Mouse (Mus musculus) limb, embryonic 15.5 days (tissue): Measurements from ENCODE around the gene Emc7. TPM values are rescaled to one million over a fixed set of nuclear protein-coding genes. Genes with fewer than 3 reads are reported as not detected.
"Not testable (repeated sequence)": the region's sequence is repeated elsewhere in the genome, so short reads cannot be mapped to it uniquely, and the experiment has no call there.

Experiments used
- ATAC-seq: fragments of 200-750 bp; cut with Nextera tagmentation; 2 replicates; pipeline ENCODE4 v1.8.0; 2017; ENCODE audit warnings: low read depth, moderate TSS enrichment; ENCODE audit not compliant: insufficient number of reproducible peaks, low FRiP score, low TSS enrichment
- H3K27ac ChIP-seq: fragments of 300-500 bp; sonication (generic); 2 replicates; pipeline ENCODE4 v1.5.1; 2015; ENCODE audit warnings: moderate library complexity, mild to moderate bottlenecking, inconsistent platforms
- H3K27me3 ChIP-seq: fragments of 300-500 bp; sonication (generic); 2 replicates; pipeline ENCODE4 v1.6.1; 2015; ENCODE audit warnings: inconsistent platforms
- H3K36me3 ChIP-seq: fragments of 300-500 bp; sonication (generic); 2 replicates; pipeline ENCODE4 v1.6.1; 2015; ENCODE audit warnings: inconsistent platforms
- H3K4me1 ChIP-seq: fragments of 300-500 bp; sonication (generic); 2 replicates; pipeline ENCODE4 v1.6.1; 2015; ENCODE audit warnings: inconsistent platforms
- H3K4me2 ChIP-seq: fragments of 300-500 bp; sonication (generic); 2 replicates; pipeline ENCODE4 v1.6.1; 2015; ENCODE audit warnings: mild to moderate bottlenecking, inconsistent platforms
- H3K4me3 ChIP-seq: fragments of 300-500 bp; sonication (generic); 2 replicates; pipeline ENCODE4 v1.5.1; 2015; ENCODE audit warnings: mild to moderate bottlenecking, inconsistent platforms
- H3K9ac ChIP-seq: fragments of 300-500 bp; sonication (generic); 2 replicates; pipeline ENCODE4 v1.6.1; 2015; ENCODE audit warnings: inconsistent platforms
- H3K9me3 ChIP-seq: fragments of 300-500 bp; sonication (generic); 2 replicates; pipeline ENCODE4 v1.6.1; 2016; ENCODE audit warnings: inconsistent platforms
- WGBS: fragments of 180-500 bp; shearing (Covaris S2); methylation state at CpG from one replicate; pipeline ENCODE4 v1.1.7; 2015; 5-methylcytosine and 5-hydroxymethylcytosine counted together
- polyA plus RNA-seq: library from polyadenylated mRNA; unstranded; fragments of >200 nt; fragmentation: Nextera tagmentation; extraction: Ambion mirVana; gene quantifications from 2 replicates; pipeline ENCODE4 v1.2.1, GENCODE M21; 2015

Gene Emc7
- 20.0 and 20.8 TPM in 2 replicates for polyA plus RNA-seq

DNA sequence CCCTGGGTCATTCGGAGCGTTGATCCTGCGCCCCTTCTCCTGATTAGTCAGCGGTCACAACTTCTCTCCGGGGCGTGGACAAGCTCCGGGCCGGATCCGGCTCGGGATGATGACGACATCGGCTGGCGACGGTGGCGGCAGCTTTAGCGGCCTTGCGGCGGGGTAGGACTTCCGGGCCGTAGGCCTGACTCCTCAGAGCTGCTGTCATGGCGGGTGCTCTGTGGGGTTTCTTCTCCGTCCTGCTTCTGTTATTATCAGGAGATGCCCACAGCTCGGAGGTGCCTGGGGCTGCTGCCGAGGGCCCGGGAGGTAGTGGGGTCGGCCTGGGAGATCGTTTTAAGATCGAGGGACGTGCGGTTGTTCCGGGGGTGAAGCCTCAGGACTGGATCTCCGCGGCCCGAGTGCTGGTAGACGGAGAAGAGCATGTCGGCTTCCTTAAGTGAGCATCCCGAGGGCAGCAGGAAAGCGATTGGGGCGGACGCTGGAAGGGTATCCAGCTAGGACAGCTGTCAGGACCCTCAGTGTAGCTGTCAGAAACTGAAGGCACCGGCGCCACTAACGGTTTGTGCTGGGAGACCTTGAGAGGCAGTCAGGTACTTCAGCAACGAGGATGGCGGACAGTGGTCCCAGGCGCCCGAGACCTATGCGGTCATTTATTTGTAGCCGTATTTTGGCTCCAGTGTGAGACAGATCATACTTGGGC is at the start of gene Emc7:
TSS of gene Emc7 (plus strand) at position 136 of the 703 bp plus-strand sequence.
- Histone ChIP-seq H3K27me3 (no peaks in the 10 kb centered on the region), H3K4me3 (peak within 1 kb of the TSS; percentile 73), H3K36me3 (peaks cover 5% of the 10 kb centered on the region; the same call in 1 of the 2 replicates), H3K9me3 (no peaks in the 10 kb centered on the region), H3K4me1 (peaks cover 3% of the 10 kb centered on the region; the same call in 1 of the 2 replicates), H3K9ac (peak within 1 kb of the TSS; percentile 93), H3K4me2 (peak within 1 kb of the TSS; percentile 56), H3K27ac (peak within 1 kb of the TSS; percentile 84)
- under 1% methylated on average over 49 of the region's 49 CpGs for WGBS
- ATAC-seq = peak; percentile 93

- ATAC-seq = no peak
- 66% methylated on average over 3 of the region's 3 CpGs for WGBS
- Histone ChIP-seq H3K27ac (no peak overlapping the region), H3K4me3 (no peak overlapping the region), H3K9ac (no peak overlapping the region), H3K4me2 (no peak overlapping the region), H3K4me1 (no peaks in the 10 kb centered on the region), H3K36me3 (peaks cover 22% of the 10 kb centered on the region), H3K9me3 (no peaks in the 10 kb centered on the region), H3K27me3 (no peaks in the 10 kb centered on the region)
Measured at GRCm38 (mm10) chr2:112407030-112407429, 47.8 kb upstream of the Emc7 start.

- H3K4me3 ChIP-seq = no peak overlapping the region
- H3K27ac ChIP-seq = no peak overlapping the region
- H3K27me3 ChIP-seq = no peaks in the 10 kb centered on the region
- no peaks in the 10 kb centered on the region for H3K36me3 ChIP-seq
- H3K9ac ChIP-seq = no peak overlapping the region
- WGBS = 76% methylated on average over 3 of the region's 3 CpGs
- H3K9me3 ChIP-seq = no peaks in the 10 kb centered on the region
- H3K4me1 ChIP-seq = no peaks in the 10 kb centered on the region
- no peak overlapping the region for H3K4me2 ChIP-seq
- no peak for ATAC-seq
Measured at GRCm38 (mm10) chr2:112425308-112425707, 29.5 kb upstream of the Emc7 start.

DNA sequence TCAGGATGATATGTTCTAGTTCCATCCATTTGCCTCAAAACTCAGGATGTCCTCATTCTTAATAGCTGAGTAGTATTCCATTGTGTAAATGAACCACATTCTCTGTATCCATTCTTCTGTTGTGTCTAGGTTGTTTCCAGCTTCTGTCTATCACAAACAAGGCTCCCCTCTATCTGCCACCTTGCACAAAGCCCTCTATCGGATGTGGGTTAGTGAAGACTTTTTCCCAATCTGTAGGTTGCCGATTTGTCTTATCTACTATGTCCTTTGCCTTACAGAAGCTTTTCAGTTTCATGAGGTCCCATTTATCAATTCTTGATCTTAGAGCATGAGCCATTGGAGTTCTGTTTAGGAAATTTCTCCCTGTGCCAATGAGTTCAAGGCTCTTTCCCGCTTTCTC is 26.3 kb upstream of the Emc7 start:
- not testable (repeated sequence) for H3K27ac ChIP-seq, H3K9ac ChIP-seq, H3K4me3 ChIP-seq, H3K4me2 ChIP-seq, H3K9me3 ChIP-seq, H3K36me3 ChIP-seq, ATAC-seq, H3K27me3 ChIP-seq, H3K4me1 ChIP-seq
- 80% methylated on average over 3 of the region's 3 CpGs for WGBS

- H3K27ac ChIP-seq = no peak overlapping the region
- no peaks in the 10 kb centered on the region for H3K27me3 ChIP-seq
- no peaks in the 10 kb centered on the region for H3K36me3 ChIP-seq
- no peak overlapping the region for H3K4me3 ChIP-seq
- 88% methylated on average over 4 of the region's 4 CpGs for WGBS
- H3K9me3 ChIP-seq = no peaks in the 10 kb centered on the region
- no peak overlapping the region for H3K4me2 ChIP-seq
- ATAC-seq = no peak
- no peak overlapping the region for H3K9ac ChIP-seq
- H3K4me1 ChIP-seq = no peaks in the 10 kb centered on the region
Measured at GRCm38 (mm10) chr2:112429665-112430064, 25.1 kb upstream of the Emc7 start.

GRCm38 (mm10) chr2:112430403-112430802 is 24.4 kb upstream of the Emc7 start:
- Histone ChIP-seq H3K9ac (no peak overlapping the region), H3K4me2 (no peak overlapping the region), H3K4me1 (no peaks in the 10 kb centered on the region), H3K27me3 (no peaks in the 10 kb centered on the region), H3K9me3 (no peaks in the 10 kb centered on the region), H3K36me3 (no peaks in the 10 kb centered on the region), H3K4me3 (no peak overlapping the region), H3K27ac (no peak overlapping the region)
- WGBS = 57% methylated on average over 5 of the region's 5 CpGs
- no peak for ATAC-seq

GRCm38 (mm10) chr2:112432523-112432922 is 22.3 kb upstream of the Emc7 start:
- Histone ChIP-seq H3K9ac (no peak overlapping the region), H3K27ac (no peak overlapping the region), H3K4me1 (no peaks in the 10 kb centered on the region), H3K9me3 (no peaks in the 10 kb centered on the region), H3K27me3 (no peaks in the 10 kb centered on the region), H3K4me3 (no peak overlapping the region), H3K4me2 (no peak overlapping the region), H3K36me3 (no peaks in the 10 kb centered on the region)
- ATAC-seq = no peak
- WGBS = 92% methylated on average over 2 of the region's 2 CpGs

DNA sequence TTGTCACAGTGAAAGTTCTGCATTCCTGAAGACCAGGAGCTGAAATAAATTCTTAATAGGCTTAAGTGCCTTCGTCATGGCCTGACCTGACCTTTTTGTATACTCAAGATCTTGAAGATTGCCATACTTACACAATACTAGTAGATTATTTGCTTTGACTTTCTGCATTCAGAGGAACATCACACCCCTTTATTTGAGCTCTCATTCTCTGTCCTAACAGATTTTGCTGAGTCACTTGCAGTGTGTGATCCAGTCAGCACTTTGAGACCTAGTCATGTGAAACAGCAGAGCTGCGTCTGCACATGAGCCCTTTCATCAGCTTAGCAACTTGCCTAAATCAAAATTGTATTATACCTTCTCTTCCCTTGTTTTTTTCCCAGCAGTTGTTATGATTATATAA is 21.4 kb upstream of the Emc7 start:
- no peak overlapping the region for H3K9ac ChIP-seq
- H3K27ac ChIP-seq = no peak overlapping the region
- no peak overlapping the region for H3K4me2 ChIP-seq
- 67% methylated on average over 2 of the region's 2 CpGs for WGBS
- no peak overlapping the region for H3K4me3 ChIP-seq
- no peaks in the 10 kb centered on the region for H3K9me3 ChIP-seq
- no peak for ATAC-seq
- no peaks in the 10 kb centered on the region for H3K4me1 ChIP-seq
- H3K27me3 ChIP-seq = no peaks in the 10 kb centered on the region
- no peaks in the 10 kb centered on the region for H3K36me3 ChIP-seq

GRCm38 (mm10) chr2:112436292-112436691 is 18.5 kb upstream of the Emc7 start:
- Histone ChIP-seq H3K4me3 (no peak overlapping the region), H3K4me1 (no peaks in the 10 kb centered on the region), H3K4me2 (no peak overlapping the region), H3K36me3 (no peaks in the 10 kb centered on the region), H3K9ac (no peak overlapping the region), H3K27ac (no peak overlapping the region), H3K9me3 (no peaks in the 10 kb centered on the region), H3K27me3 (no peaks in the 10 kb centered on the region)
- 71% methylated on average over 4 of the region's 4 CpGs for WGBS
- no peak for ATAC-seq

DNA sequence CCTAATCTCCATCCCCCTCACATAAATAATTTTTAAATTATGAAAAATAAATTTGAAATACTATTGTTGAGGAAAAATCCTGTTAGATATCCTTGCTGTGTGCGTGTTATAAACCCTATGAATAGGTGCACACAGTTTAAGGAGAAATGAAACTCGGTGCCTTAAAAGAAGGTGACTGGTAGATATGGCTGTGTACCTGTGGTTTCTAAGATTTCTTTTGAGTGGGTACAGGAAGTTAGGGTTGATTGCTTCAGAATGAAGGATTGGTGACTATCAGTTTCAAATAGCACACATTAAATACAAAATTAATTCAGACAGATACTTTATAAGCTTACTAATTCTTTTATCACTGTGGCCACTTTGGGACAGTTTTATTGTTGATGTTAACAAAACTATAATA is 17.2 kb upstream of the Emc7 start:
- WGBS = 83% methylated on average over 2 of the region's 2 CpGs
- ATAC-seq = no peak
- Histone ChIP-seq H3K27me3 (no peaks in the 10 kb centered on the region), H3K4me3 (no peak overlapping the region), H3K4me1 (no peaks in the 10 kb centered on the region), H3K4me2 (no peak overlapping the region), H3K27ac (no peak overlapping the region), H3K36me3 (no peaks in the 10 kb centered on the region), H3K9ac (no peak overlapping the region), H3K9me3 (no peaks in the 10 kb centered on the region)

GRCm38 (mm10) chr2:112443491-112443890 is 11.3 kb upstream of the Emc7 start:
- Histone ChIP-seq H3K4me1 (no peaks in the 10 kb centered on the region), H3K36me3 (no peaks in the 10 kb centered on the region), H3K27me3 (no peaks in the 10 kb centered on the region), H3K9me3 (no peaks in the 10 kb centered on the region), H3K9ac (no peak overlapping the region), H3K27ac (no peak overlapping the region), H3K4me2 (no peak overlapping the region), H3K4me3 (no peak overlapping the region)
- ATAC-seq = no peak
- WGBS = 60% methylated on average over 2 of the region's 2 CpGs

DNA sequence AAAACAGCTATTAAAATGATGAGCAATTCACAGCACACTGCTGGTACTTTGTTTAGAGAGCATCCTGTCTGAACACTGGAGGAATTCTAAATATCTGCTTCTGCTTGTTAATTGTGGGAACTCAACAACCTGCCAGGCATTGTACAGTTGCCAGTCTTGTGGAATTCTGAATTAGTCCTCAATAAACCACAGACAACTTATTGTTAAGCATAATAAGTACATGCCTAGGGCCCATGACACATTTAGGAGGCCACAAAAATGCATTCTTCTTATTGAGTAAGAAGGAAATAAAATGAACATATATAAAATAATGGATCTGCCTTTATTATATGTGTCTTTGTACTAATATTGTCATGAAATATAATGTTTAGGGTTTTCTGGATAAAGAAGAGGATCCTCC is 9.3 kb upstream of the Emc7 start:
- H3K9me3 ChIP-seq = no peaks in the 10 kb centered on the region
- no peaks in the 10 kb centered on the region for H3K27me3 ChIP-seq
- H3K4me2 ChIP-seq = no peak overlapping the region
- ATAC-seq = no peak
- no peak overlapping the region for H3K4me3 ChIP-seq
- no peaks in the 10 kb centered on the region for H3K4me1 ChIP-seq
- H3K9ac ChIP-seq = no peak overlapping the region
- no peaks in the 10 kb centered on the region for H3K36me3 ChIP-seq
- H3K27ac ChIP-seq = no peak overlapping the region

DNA sequence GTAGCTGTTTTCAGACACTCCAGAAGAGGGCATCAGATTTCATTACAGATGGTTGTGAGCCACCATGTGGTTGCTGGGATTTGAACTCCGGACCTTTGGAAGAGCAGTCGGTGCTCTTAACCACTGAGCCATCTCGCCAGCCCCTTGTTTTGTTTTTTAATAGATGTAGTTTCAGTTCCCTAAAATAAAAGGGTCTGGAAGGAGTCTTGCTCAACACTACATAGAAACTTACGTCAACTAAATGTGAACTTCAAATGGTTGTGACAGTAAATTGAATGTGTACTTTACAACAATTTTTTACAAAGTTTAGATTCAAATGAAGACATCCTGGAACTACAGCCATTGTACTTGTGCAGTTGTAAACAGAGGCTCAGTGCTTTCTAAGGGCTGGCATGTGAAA is 6.8 kb upstream of the Emc7 start:
- not testable (repeated sequence) for ATAC-seq, H3K36me3 ChIP-seq, H3K27me3 ChIP-seq, H3K9ac ChIP-seq, H3K27ac ChIP-seq, H3K9me3 ChIP-seq, H3K4me2 ChIP-seq, H3K4me1 ChIP-seq, H3K4me3 ChIP-seq
- WGBS = 72% methylated on average over 4 of the region's 4 CpGs
